Mouse (Mus musculus): ENCODE measurements at regions not wholly inside any gene's neighbourhood (a gene's known extent, or its start where the extent isn't known, plus 50 kb on each side); places are given as distances from the start of the nearest gene placed in this dataset.
A peak's percentile ranks its signal among the peaks of the same experiment; 100 is the strongest.

DNA sequence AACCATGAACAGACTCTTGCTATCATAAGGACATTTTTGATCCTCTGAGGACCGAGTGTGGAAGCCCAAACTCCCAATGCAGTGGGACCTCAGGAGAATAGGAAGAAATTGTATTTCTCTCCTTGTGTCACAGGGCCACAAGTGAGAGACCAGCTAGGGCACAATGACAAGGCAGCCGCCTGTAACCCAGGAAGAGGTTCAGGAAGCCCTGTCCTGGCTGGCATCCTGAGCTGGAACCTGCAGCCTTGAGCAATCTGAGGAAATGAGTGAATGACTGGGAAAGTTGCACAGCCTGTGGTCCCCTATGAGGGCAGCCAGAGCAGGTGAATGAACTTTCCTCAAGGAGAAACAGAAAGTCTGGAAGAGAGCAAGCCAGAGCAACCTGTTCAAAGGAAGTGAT, 142.0 kb upstream of the Tut7 start:
- no peak for DNase-seq (ENCODE audit: low spot score in 2 of 2)

DNA sequence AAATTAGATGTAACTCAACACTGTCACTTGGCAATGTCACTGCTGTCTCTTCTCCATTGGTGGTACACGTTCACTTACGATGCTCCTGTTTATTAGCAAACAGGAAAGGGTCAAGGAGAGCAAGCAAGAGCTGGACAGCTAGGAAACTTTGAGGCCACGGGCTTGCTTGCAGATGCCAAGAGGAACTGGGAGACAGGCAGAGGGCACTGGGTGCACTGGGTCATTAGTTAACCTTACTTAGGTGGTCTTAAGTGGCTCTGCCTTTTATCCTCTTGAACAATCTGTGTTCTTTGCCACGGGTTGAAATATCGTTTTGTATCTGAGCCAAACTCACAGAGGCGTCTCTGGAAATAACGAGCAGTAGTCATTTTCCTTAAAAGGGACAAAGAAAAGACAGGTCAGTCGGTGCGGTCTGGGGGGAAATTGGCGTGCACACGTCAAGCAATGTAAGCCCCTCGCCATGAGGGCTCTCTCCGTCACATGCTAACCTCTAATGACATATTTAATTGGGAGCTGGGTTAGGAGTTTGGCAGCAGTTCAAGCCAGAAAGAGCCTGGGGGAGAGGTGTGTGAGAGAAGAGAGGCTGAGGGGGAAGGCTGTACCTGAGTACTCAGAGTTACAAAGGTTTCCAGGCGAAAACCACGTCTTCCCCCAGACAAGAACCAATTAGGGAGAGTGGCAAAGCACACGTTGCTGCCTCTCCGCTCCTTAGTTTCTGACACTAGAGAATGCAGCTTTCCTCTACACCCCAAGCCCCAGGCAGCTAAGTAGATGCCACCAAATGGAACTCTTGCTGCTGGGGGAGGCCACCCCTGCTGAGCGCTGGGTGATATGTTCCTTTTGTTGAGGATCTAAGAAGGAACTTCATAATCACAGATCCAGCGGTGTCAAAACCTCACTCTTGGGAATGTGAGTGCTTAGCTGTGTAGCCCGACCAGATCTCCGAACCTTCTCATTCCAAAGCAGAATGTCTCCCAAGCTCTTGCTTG, 140.0 kb upstream of the Tut7 start:
- DNase-seq (ENCODE audit: low spot score in 2 of 2) = no peak

DNA sequence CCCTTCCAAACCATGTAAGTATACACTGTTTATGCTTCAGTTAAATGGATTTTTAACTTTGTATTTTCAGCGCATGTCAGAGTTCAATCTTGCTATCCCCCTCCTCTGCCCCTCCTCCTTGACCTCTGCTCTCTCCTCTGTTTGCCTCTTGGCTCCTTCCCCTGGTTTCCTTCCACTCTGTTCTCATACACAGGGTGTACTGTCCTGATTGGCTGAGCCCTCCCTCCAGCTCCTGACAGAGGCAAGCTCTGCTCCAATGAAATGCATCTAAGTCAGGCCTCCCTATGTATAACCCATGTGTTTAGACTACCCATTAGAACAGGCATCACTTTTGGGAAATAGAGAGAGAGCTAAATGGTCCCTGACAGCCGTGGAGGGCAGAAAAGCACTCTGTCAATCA, 133.5 kb upstream of the Tut7 start:
- no peak for DNase-seq (ENCODE audit: low spot score in 2 of 2)

DNA sequence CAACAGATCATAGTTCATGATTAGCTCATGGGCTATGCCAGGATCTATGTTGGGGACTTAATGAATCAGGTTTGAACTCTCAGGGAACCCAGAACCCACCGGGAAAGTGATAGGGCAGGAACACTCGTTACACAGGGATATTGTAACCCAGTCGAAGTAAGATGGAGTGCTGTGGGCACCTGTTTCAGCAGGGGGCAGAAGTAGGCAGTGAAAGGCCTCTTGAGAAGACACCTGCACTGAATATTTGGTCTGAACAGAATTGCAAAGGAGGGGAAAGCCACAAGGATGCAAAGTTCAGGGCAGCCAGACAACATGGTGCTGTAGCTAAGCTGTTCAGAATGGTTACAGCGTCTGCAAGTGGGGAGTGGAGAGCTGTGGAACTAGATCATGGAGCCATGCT, 129.9 kb upstream of the Tut7 start:
- DNase-seq (ENCODE audit: low spot score in 2 of 2) = no peak

DNA sequence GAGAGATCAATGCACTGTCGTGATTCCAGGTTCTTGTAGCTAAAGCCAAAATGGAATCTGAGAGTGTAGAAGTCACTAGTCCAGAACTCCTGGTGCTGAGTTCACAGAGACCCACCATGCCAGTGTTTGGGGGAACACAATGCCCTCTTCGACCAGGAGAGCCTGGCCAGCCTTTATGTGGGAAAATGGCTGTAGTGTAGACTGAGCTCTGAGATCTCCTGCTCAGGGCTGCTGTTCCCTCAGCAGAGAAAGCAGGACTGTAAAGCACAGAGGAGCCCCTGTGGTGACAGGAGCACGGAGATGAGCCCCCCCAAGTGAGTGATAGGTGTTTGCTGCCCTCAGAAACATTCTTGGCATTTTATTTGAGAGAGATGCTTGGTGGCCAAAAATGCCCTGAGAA, 129.2 kb upstream of the Tut7 start:
- no peak for DNase-seq (ENCODE audit: low spot score in 2 of 2)

DNA sequence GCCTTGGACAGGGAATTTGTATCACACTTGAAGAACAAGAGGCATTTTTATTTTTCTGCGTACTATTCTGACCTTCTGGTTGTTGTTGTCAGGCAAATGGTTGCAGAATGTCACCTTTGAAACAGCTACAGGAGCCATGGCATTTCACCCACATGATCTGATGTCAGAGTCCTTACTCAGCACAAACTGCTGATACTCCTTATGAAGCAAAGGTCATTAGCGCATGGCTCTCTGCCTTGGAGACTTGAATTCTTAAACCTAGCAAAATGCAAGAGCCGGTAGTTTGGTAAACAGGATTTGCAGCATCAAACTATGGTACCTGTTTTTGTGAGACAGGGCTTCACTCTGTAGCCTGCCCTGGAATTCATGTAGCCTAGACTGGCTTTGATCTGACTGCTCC, 127.3 kb upstream of the Tut7 start:
- no peak for DNase-seq (ENCODE audit: low spot score in 2 of 2)

DNA sequence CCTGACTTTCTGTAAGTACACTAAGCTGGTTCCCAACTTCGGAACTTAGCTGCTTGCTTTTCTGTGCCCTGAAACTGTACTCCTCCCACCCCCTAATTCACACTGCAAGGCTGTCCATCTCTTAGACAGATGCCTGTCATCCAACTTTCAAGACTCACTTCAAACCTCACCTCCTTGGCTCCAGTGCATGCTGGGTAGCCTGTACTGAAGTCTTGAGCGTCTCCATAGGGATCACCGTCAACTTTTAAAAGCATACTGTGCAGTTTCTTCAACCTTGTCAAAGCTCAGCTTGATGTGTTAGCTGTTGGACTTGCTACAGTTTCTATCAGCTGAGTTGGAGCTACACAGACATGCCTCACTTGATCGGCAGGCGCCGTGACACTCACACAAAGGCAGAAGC, 126.5 kb upstream of the Tut7 start:
- DNase-seq (ENCODE audit: low spot score in 2 of 2) = no peak

DNA sequence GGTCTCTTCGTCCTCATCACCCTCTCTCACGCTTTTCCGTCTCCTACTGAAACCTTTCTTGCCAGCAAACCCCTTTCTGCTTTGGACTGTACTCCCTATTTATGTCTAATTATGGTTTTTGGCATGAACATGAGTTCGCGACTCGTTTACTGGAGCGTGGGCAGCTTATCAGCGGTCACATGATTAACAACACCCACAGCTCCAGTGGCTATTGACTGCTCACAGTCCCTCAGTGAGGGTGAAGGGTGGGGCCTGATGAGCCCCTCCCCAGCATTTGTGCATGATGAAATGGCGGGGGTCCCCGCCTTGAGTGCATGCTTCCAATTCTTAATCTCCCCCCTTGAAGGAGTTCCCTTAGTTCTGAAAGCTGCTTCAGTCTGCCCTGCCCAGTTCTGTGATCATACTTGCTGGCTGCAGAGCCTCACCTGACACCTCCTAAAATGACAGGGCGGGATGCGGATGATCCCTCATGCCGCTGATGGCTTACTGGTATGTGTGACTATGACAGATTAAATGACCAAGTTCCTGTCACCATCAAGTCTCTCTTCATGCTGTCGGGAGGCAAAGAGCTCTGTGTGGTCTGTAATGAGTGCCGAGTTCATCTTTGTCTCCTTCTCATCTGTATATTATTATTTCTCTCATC, 125.7 kb upstream of the Tut7 start:
- DNase-seq (ENCODE audit: low spot score in 2 of 2) = no peak

DNA sequence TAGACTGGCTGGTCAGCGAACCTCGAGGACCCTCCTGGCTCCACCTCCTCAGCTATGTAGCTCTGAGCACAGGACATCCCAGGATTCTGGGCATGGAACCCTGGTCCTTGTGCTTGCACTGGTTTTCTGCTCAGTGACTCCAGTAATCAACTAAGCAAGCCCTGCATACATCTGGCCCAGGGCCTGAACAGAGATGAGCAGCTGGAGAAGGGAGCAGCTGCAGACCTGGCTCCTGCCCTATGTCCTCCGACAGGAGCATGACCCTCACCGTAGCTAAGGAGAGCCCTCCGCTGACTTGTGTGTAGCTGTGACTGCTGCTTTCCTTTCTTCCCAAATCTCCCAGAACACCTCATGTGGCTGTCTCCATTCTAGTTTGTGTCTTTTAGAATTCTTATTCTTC, 124.5 kb upstream of the Tut7 start:
- DNase-seq (ENCODE audit: low spot score in 2 of 2) = no peak

DNA sequence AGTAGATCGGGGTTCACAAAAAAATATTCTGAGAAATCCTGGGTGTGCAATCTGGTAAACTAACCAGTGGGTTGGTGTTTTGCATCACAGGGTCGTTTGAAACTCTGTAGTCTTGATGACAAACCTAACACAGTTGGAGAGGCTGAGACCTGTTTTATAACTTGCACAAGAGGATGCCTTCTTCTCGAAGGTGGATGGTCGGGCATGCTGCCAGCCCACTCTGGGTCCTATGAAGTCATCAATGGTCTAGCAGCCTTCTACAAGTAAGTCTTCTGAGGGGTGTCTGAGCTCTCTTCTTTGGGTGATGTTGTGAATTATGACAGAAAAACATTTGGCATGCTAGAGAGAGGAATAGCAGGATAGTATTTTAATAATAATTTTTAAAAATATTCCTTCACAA, 123.6 kb upstream of the Tut7 start:
- no peak for DNase-seq (ENCODE audit: low spot score in 2 of 2)

DNA sequence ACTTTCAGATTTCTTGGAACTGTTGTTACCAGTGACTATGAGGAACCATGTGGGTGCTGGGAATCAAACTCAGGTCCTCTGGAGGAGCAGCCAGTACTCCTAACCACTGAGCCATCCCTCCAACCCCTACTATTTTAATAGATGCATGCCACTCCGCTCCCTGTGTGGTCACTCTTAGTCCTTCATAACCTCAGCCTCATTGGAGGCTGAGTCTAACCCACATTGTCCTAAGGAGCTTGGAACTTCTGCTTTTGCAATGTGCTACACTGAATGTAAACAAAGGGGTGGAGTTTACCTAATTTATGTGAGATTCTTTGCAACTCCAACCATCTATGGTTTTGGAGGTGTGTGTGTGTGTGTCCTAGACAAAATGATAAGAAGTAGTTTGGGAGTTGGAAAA, 122.7 kb upstream of the Tut7 start:
- DNase-seq (ENCODE audit: low spot score in 2 of 2) = no peak

DNA sequence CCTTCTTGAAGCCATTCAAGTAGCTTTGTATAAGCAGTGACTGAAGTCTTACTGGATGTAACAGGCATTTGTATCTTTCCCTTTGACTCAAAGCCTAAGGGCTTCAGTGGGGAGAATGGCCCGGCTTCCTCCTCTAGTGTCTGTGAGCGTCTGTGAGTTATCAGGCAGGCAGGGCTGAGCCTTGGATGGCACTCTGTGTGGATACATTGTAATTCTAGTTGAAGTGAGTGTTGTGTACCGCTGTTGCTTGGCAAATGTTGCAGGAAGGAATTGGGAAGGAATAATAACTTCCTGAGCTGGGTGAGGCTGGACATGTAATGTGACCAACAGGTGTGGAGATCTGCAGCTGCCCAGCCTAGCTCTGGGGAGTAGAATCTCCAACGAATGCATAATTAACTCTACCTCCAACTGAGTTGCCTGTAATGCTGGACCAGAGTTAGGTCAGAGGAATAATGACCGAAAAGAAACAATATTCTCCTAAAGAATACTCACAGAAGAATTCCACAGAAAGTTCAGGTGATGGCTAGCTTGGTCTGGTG, 120.7 kb upstream of the Tut7 start:
- no peak for DNase-seq (ENCODE audit: low spot score in 2 of 2)

DNA sequence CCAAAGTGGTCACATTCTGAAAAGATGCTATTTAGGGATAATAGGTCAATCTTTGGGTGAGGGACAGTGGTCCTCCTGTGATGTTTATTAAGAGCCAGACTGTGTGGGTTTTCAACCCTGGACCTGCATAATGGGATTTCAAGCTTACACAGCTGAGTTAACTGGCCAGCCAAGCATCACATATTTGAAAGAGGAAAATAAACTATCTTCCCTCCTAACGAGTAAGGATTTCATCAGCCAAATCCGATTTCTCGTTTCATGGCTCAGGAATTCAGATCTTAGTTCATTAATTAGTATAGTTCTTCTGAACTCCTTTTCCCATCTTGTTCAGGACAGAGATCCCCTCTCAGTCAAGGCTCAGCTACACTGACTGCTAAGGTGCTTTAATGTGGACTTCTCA, 120.1 kb upstream of the Tut7 start:
- no peak for DNase-seq (ENCODE audit: low spot score in 2 of 2)

DNA sequence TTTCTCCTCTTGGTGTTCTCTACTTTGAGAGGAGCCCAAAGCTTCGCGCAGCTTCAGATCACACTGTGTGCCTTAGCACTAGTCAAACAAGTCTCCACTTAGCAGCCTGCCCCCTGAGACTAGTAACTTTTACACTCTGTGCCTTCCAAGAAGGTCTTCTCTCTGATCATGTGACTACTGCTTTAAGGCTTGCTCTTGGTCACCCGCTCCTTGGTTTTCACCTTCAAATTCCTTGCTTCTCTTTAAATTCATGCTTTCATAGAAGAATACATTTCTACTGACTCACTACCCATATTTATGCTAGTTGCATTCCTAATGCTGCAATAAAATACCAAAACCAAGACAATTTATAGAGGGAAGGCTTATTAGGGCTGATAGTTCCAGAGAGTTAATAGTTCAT, 118.6 kb upstream of the Tut7 start:
- DNase-seq (ENCODE audit: low spot score in 2 of 2) = no peak

DNA sequence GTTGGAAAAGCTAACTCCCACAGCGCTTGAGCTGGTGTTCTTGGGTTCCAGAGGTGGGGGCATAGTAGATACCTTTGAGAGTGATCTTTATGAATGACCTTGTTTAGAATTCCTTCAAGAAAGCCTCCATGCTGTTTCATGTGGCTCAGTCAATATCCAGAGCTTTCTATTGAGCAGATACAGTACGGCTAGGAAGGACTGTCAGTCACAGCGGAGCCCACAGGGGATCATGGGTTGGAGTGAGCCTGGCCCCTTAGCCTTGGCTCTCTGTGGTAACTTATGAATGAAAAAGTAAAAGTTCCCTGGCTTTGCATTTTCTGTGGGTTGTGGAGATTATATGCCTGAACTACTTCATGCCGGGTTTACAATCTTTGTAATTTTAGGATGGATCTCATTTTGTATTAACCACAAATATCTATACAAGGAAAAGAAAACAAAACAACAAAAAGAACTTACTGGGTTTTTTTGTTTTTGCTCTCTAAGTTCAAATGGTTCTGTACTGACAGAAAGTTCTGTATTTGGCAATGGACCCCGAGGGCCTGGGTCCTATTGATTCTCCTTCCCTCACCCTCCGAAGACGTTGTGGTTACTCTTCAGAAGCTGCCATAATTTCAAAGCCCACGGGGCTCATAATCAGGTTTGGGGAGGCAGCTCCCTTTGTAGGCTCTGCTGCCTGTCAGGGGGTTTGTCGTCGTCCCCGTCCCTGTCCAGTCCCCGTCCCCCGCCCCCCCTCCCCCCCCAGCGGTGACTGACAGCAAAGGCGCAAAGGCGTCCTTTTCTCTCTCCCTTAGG, 117.7 kb upstream of the Tut7 start:
- DNase-seq (ENCODE audit: low spot score in 2 of 2) = no peak

DNA sequence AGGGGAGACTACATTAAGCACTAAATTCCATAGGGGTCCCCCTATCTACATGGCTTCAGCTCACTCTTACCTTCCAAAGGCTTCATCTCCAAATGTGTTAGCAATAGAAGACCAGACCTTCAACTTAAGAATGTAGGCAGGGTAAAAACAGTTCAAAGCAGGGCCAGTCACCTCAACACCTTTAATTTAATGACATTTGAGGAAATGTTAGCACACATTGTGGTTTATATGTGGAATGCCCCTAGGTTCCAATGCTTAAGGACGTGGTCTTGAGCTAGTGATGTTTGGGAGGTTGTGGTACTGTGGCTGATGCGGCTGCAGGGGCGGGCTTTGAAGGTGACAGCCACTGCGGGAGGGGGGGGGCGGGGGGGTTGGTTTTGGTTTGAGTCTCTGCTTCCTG, 116.9 kb upstream of the Tut7 start:
- DNase-seq (ENCODE audit: low spot score in 2 of 2) = no peak

DNA sequence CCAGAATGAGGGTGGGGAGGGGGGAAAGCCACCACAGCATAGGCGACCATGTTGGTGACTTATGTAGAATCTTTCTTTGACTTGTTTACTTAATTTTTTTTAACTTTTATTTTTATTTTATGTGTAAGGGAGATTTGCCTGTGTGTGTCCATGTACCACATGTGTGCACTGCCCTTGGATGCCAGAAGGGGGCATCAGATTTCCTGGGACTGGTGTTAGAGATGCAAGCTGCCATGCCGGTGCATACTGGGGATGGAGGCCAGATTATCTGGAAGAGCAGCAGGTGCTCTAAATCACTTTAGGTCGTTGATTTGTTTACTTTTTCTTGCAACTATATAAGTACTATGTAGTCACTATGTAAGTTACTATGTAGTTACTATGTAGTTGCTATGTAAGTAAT, 114.2 kb upstream of the Tut7 start:
- DNase-seq (ENCODE audit: low spot score in 2 of 2) = no peak

DNA sequence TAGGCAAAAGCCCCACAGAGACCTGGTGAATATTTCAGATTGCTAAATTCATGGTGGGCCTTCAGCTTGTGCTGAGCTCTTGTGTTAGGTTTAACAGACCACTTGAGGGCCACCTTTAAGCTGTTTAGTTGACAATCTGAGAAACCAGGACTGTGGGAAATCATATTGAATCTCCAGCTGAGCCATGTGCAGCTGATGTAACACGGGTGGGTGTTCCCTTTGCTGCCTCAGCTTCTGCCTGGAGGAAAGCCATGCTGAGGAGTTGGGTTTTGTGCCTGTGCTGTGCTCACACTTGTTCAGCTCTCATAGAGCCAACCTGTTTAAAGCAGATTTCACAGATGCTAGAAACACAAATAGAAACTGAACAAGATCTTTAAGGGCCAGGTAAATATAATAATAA, 111.6 kb upstream of the Tut7 start:
- no peak for DNase-seq (ENCODE audit: low spot score in 2 of 2)

DNA sequence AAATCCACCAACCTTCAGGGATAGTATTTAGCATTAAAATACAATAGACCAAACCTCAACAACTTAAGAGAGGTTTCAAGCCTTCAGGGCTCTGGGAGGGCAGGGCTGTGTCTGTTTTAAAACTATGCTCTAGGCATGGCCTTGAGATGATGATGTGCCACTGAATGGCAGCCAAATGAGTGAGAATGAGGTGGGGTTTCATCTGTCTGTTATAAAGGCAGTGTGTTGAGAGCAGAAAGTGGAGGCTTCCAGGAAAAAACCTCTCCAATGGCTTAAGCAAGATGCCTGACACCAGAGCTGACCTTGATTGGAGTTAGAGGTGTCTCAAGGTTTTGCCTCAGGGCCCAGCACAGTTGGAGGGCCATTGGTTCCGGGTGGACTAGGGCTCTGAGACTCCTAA, 111.1 kb upstream of the Tut7 start:
- no peak for DNase-seq (ENCODE audit: low spot score in 2 of 2)

DNA sequence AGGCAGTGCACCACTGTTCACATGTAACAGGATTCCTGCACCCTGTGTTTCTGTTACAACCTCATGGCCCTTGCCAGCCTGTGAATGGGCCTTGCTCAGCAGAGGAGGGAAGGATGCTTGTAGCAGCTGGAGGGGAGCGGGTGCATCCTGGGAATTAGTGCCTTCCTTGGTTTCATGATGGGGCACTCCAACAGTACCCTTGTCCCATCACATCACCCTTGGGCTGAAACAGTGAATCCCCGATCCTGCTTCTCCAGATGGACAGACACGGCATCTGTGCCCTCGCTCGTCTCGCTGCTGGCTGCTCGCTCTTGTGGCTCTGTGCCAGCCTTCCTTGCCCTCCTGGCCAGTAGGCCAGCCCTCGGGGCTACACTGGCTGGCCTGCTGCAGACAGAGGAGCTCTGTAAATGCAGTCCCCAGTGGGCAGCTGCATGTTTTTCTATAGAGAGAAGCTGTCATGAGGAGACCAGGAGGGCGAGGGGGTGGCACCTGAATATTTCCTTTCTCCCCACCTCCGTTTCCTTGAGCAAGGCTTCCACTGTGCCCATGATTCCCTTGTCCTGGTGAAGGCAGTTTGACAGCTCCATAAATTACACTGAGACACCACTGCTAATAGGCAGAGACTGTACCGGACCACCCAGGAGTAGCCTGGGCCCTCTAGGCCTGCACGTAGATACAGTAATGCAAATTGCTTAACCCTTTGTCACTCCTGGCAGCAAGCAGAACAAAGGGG, 104.6 kb upstream of the Tut7 start:
- DNase-seq (ENCODE audit: low spot score in 2 of 2) = peak in 1 of 2 experiments; percentile 25

All from layer of hippocampus, postnatal 14 days (tissue).